Mouse (Mus musculus): ENCODE data around the gene Ugt1a6b. TPM values are rescaled to one million over a fixed set of nuclear protein-coding genes. Genes with fewer than 3 reads are reported as not detected.
"Not testable (repeated sequence)": the region's sequence is repeated elsewhere in the genome, so short reads cannot be mapped to it uniquely, and the experiment has no call there.

Ugt1a6b gene
- polyA plus RNA-seq, 1 experiment = 0.13 TPM

- Histone ChIP-seq H3K4me3 (ENCODE audit: insufficient read depth, low read length) (no peak overlapping the region), H3K27ac (ENCODE audit: insufficient read depth, low read length) (no peak overlapping the region), H3K4me1 (ENCODE audit: control insufficient read depth, insufficient read depth, low read length) (no peaks in the 10 kb centered on the region)
- no peak for TF ChIP-seq POLR2A (IDR thresholded peaks at IDR 0.05; ENCODE audit: extremely low read depth, insufficient read depth, low read length)
- TF ChIP-seq CTCF (IDR thresholded peaks at IDR 0.05; ENCODE audit: extremely low read depth, insufficient read depth, low read length) = no peak
These were observed 10.7 kb upstream of the Ugt1a6b start for GRCm38 (mm10) chr1:88092341-88092740.

DNA sequence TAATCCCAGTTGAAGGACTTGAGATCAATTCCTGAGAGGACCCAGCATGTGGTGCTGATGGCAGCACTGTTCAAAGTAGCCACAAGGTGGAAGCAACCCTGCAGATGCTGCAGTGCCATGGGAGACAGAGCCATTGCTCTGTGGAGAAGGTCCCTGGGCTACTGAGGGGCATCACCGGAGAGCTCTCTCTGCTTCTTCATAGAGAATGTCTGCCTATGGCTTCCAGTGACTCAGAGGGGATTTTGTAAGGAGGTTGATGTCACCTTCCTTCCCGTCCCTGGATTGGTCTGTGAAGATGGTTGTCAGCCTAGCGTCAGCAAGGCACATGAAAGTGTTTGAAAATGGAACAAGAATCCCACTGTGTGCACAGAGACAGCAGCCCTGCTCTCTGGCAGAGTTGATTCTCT, 8.8 kb upstream of the Ugt1a6b start:
- not testable (repeated sequence) for H3K4me3 ChIP-seq (ENCODE audit: insufficient read depth, low read length); H3K4me1 ChIP-seq (ENCODE audit: control insufficient read depth, insufficient read depth, low read length); H3K27ac ChIP-seq (ENCODE audit: insufficient read depth, low read length)

- Histone ChIP-seq H3K4me3 (ENCODE audit: insufficient read depth, low read length) (no peak within 1 kb of the TSS), H3K4me1 (ENCODE audit: control insufficient read depth, insufficient read depth, low read length) (no peaks in the 10 kb centered on the region), H3K27ac (ENCODE audit: insufficient read depth, low read length) (no peak within 1 kb of the TSS)
- TF ChIP-seq POLR2A (IDR thresholded peaks at IDR 0.05; ENCODE audit: extremely low read depth, insufficient read depth, low read length) (no peak), CTCF (IDR thresholded peaks at IDR 0.05; ENCODE audit: extremely low read depth, insufficient read depth, low read length) (no peak)
These were observed 8.0 kb upstream of the Ugt1a6b start, which contains the start of gene Ugt1a7c for GRCm38 (mm10) chr1:88094941-88095492. Gene Ugt1a7c, plus strand, starts transcription at chr1:88095062.

- H3K27ac ChIP-seq (ENCODE audit: insufficient read depth, low read length); H3K4me3 ChIP-seq (ENCODE audit: insufficient read depth, low read length); H3K4me1 ChIP-seq (ENCODE audit: control insufficient read depth, insufficient read depth, low read length): not testable (repeated sequence)
These were observed 4.5 kb upstream of the Ugt1a6b start for GRCm38 (mm10) chr1:88098546-88098945.

- H3K4me1 ChIP-seq (ENCODE audit: control insufficient read depth, insufficient read depth, low read length); H3K4me3 ChIP-seq (ENCODE audit: insufficient read depth, low read length); H3K27ac ChIP-seq (ENCODE audit: insufficient read depth, low read length): not testable (repeated sequence)
These were observed 3.4 kb upstream of the Ugt1a6b start for GRCm38 (mm10) chr1:88099691-88100090.

GRCm38 (mm10) chr1:88103697-88104468, 831 bp downstream of the Ugt1a6b start:
- H3K27ac ChIP-seq (ENCODE audit: insufficient read depth, low read length); H3K4me3 ChIP-seq (ENCODE audit: insufficient read depth, low read length); H3K4me1 ChIP-seq (ENCODE audit: control insufficient read depth, insufficient read depth, low read length): not testable (repeated sequence)

- Histone ChIP-seq H3K4me1 (ENCODE audit: control insufficient read depth, insufficient read depth, low read length) (no peaks in the 10 kb centered on the region), H3K27ac (ENCODE audit: insufficient read depth, low read length) (no peak overlapping the region), H3K4me3 (ENCODE audit: insufficient read depth, low read length) (no peak overlapping the region)
- TF ChIP-seq CTCF (IDR thresholded peaks at IDR 0.05; ENCODE audit: extremely low read depth, insufficient read depth, low read length) = no peak
- no peak for TF ChIP-seq POLR2A (IDR thresholded peaks at IDR 0.05; ENCODE audit: extremely low read depth, insufficient read depth, low read length)
These were observed 1.8 kb downstream of the Ugt1a6b start for GRCm38 (mm10) chr1:88104667-88105430.

GRCm38 (mm10) chr1:88105656-88106055, 2.6 kb downstream of the Ugt1a6b start:
- TF ChIP-seq CTCF (IDR thresholded peaks at IDR 0.05; ENCODE audit: extremely low read depth, insufficient read depth, low read length) (no peak), POLR2A (IDR thresholded peaks at IDR 0.05; ENCODE audit: extremely low read depth, insufficient read depth, low read length) (no peak)
- Histone ChIP-seq H3K4me3 (ENCODE audit: insufficient read depth, low read length) (no peak overlapping the region), H3K4me1 (ENCODE audit: control insufficient read depth, insufficient read depth, low read length) (no peaks in the 10 kb centered on the region), H3K27ac (ENCODE audit: insufficient read depth, low read length) (no peak overlapping the region)

DNA sequence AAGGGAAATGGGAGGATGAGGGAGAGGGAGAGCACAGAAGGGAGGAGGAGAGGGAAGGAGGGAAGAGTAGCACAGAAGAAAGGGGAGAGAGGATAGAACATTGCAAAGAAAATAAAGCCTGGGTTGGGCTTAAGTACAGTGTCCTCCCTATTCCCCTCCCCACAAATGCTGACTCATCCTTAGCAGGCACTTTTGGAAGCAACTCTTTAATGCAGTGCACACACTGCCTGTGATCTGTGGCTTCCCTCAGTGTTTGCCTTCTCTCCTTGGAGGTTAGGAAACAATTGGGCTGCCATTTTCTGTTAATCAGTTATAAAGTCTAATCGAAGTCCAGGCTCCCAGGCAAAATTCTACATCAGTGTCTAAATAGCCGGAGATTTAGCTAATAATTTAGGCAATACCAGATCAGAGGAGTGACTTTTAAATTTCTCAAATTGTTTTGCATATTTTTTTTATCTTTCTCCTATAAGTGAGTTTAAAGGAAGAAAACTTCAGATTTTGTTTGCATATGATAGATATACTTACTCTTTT, 6.0 kb downstream of the Ugt1a6b start:
- H3K27ac ChIP-seq (ENCODE audit: insufficient read depth, low read length); H3K4me3 ChIP-seq (ENCODE audit: insufficient read depth, low read length); H3K4me1 ChIP-seq (ENCODE audit: control insufficient read depth, insufficient read depth, low read length): not testable (repeated sequence)

DNA sequence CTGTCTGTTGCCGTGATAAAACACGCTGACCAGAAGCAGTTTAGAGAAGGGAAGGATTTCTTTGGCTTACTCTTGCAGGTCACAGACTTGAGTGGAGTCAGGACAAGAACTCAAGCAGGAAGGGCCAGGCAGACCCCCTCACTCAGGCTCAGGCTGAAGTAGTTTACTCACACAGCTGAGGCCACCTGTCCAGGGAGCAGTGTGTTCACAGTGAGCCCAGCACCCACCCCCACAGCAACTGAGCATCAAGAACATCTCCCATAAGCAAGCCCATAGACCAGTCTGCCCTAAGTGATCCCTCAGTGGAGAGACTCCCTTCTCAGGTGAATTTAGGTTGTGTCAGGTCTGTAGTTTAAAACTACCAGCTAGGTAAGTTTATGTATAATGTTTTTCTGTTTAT, 6.6 kb downstream of the Ugt1a6b start:
- not testable (repeated sequence) for H3K4me3 ChIP-seq (ENCODE audit: insufficient read depth, low read length); H3K4me1 ChIP-seq (ENCODE audit: control insufficient read depth, insufficient read depth, low read length); H3K27ac ChIP-seq (ENCODE audit: insufficient read depth, low read length)

GRCm38 (mm10) chr1:88112769-88113168, 9.7 kb downstream of the Ugt1a6b start:
- not testable (repeated sequence) for H3K4me1 ChIP-seq (ENCODE audit: control insufficient read depth, insufficient read depth, low read length); H3K27ac ChIP-seq (ENCODE audit: insufficient read depth, low read length); H3K4me3 ChIP-seq (ENCODE audit: insufficient read depth, low read length)

GRCm38 (mm10) chr1:88120550-88120949, 17.5 kb downstream of the Ugt1a6b start:
- not testable (repeated sequence) for H3K4me3 ChIP-seq (ENCODE audit: insufficient read depth, low read length); H3K4me1 ChIP-seq (ENCODE audit: control insufficient read depth, insufficient read depth, low read length); H3K27ac ChIP-seq (ENCODE audit: insufficient read depth, low read length)

DNA sequence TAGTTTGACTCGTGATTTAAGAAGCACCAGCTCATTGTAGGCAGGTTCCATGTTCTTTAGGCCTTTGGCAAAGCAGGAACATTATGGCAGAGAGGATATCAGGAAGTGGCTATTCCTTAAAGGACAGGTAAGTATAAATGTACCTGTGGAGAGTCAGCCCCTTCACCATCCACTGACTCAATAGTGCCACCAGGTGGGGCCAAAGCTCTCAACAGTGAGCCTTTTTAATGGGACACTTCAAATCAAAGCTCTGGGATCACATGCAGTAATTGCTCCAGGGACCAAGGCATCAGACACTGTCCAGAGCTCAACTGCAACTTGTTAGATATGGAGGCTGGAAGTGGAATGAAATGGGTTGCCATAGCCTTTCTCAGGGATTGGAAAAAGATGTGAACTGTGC, 18.5 kb downstream of the Ugt1a6b start:
- H3K4me1 ChIP-seq (ENCODE audit: control insufficient read depth, insufficient read depth, low read length); H3K4me3 ChIP-seq (ENCODE audit: insufficient read depth, low read length); H3K27ac ChIP-seq (ENCODE audit: insufficient read depth, low read length): not testable (repeated sequence)

DNA sequence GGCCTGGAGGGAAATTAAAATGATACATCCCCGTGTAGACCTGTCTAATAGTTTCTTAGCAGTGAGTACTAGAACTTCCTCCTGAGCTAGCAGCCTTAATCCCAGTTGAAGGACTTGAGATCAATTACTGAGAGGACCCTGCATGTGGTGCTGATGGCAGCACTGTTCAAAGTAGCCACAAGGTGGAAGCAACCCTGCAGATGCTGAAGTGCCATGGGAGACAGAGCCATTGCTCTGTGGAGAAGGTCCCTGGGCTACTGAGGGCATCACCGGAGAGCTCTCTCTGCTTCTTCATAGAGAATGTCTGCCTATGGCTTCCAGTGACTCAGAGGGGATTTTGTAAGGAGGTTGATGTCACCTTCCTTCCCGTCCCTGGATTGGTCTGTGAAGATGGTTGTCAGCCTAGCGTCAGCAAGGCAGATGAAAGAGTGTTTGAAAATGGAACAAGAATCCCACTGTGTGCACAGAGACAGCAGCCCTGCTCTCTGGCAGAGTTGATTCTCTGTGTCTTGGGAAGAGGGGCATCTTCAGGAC, 22.8 kb downstream of the Ugt1a6b start:
- H3K27ac ChIP-seq (ENCODE audit: insufficient read depth, low read length); H3K4me1 ChIP-seq (ENCODE audit: control insufficient read depth, insufficient read depth, low read length); H3K4me3 ChIP-seq (ENCODE audit: insufficient read depth, low read length): not testable (repeated sequence)

Measured in cortical plate, adult 2 months (tissue).